Mouse (Mus musculus): ENCODE measurements around the gene Gm20878. TPM values are rescaled to one million over a fixed set of nuclear protein-coding genes. Genes with fewer than 3 reads are reported as not detected.
"Not testable (repeated sequence)": the region's sequence is repeated elsewhere in the genome, so short reads cannot be mapped to it uniquely, and the experiment has no call there.

Gene Gm20878
- 1.6 and 3.8 TPM in 2 replicates for polyA plus RNA-seq (2012; rRNA removed)

DNA sequence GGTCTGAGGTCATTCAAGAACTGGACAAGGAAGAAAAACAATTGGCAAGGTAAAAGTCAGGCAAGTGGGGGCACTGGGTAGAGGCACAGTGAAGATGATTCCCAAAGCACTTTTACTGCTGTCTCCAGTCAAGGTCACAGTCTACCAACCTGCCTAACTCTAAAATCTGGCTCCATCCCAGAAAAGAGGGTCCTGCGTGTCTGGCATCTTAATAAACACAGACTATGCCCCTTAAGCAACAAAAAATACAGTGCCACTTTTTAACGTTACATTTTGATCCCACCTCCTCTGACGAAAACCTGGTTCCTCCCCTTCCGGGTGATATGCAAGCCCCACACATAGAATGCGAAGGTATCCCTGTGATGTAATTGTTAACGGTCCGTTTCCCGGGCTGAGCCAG is at the start of gene Gm20878:
Gm20878 (plus strand) TSS at position 301 of the 400 bp plus-strand sequence.
- DNase-seq (ENCODE audit: low read depth), result not testable (repeated sequence)

GRCm38 (mm10) chr4:41903310-41903709 is 38.1 kb upstream of the Gm20878 start, which contains the start of gene Gm21541:
Gene Gm21541, plus strand, starts transcription at chr4:41903610.
- DNase-seq (ENCODE audit: low read depth), result not testable (repeated sequence)

- DNase-seq (ENCODE audit: low read depth), result not testable (repeated sequence)
Observed at GRCm38 (mm10) chr4:41965758-41966157, 24.4 kb downstream of the Gm20878 start, which contains the start of gene Fam205a4. Gene Fam205a4, plus strand, starts transcription at chr4:41966058.

Other genes starting within 250 kb of the Gm20878 start
- 10.7 and 12.1 TPM in 2 replicates for gene Cntfr, start 244.5 kb upstream of the Gm20878 start, polyA plus RNA-seq (2012; rRNA removed)
- 67.3 and 81.0 TPM in 2 replicates for gene Il11ra1, start 241.6 kb upstream of the Gm20878 start, polyA plus RNA-seq (2012; rRNA removed)
- gene Rpp25l, start 228.0 kb upstream of the Gm20878 start, polyA plus RNA-seq (2012; rRNA removed), result 32.6 and 36.2 TPM in 2 replicates
- gene Dctn3, start 218.4 kb upstream of the Gm20878 start, polyA plus RNA-seq (2012; rRNA removed), result 77.0 and 98.9 TPM in 2 replicates
- not detected in 2 replicates for gene Arid3c, start 210.4 kb upstream of the Gm20878 start, polyA plus RNA-seq (2012; rRNA removed)
- gene Galt, start 186.3 kb upstream of the Gm20878 start, polyA plus RNA-seq (2012; rRNA removed), result 55.6 and 64.3 TPM in 2 replicates
- 147 and 200 TPM in 2 replicates for gene Sigmar1, start 185.4 kb upstream of the Gm20878 start, polyA plus RNA-seq (2012; rRNA removed)
- 38.8 and 48.3 TPM in 2 replicates for gene Ccl27a, start 167.3 kb upstream of the Gm20878 start, polyA plus RNA-seq (2012; rRNA removed)
- 15.9 and 18.7 TPM in 2 replicates for gene Gm21541, start 38.0 kb upstream of the Gm20878 start, polyA plus RNA-seq (2012; rRNA removed)
- gene Fam205a4, start 24.5 kb downstream of the Gm20878 start, polyA plus RNA-seq (2012; rRNA removed), result 0.10 and 0.20 TPM in 2 replicates
- gene Gm21093, start 93.2 kb downstream of the Gm20878 start, polyA plus RNA-seq (2012; rRNA removed), result 0.07 and 0.13 TPM in 2 replicates
- gene Gm3893, start 149.6 kb downstream of the Gm20878 start, polyA plus RNA-seq (2012; rRNA removed), result not detected in 2 replicates
- not detected in 2 replicates for gene Gm13304, start 173.2 kb downstream of the Gm20878 start, polyA plus RNA-seq (2012; rRNA removed)
- not detected in 2 replicates for gene Gm13306, start 211.9 kb downstream of the Gm20878 start, polyA plus RNA-seq (2012; rRNA removed)
- 0.31 and 1.6 TPM in 2 replicates for gene Gm13305, start 227.0 kb downstream of the Gm20878 start, polyA plus RNA-seq (2012; rRNA removed)

Data from gonadal fat pad, adult 2 months (tissue).